9 mouse cellular contexts compared by ENCODE assay signal in the genomic region with DNA sequence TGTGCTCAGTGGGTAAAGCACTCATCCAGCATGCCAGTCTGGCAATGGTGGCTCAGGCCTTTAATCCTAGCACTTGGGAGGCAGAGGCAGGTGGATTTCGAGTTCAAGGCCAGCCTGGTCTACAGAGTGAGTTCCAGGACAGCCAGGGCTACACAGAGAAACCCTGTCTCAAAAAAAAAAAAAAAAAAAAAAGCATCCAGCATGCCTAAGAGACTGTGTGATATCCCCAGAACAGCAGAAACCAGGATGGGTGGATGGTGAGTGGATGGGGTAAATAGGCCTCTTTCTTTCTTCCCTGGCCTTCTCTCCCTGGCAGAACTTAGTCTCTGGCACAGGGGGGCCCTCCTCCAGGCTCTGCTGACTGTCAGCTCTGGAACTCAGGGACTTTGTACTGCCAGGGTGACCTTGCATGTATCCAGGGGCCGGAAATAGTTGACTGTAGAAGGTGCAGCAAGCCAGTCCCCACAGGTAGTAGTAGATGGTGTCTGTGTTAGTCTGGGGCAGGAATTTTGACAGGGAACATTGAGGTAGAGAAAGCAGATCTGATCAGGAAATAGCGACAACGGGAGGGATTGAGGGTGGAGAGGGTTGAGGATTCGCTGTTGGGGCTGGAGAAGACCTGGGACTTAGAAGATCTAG. TPM values are rescaled to one million over a fixed set of nuclear protein-coding genes. Genes with fewer than 3 reads are reported as not detected.
A peak's percentile ranks its signal among the peaks of the same experiment; 100 is the strongest.
DNase-seq lines count a peak whose midpoint lies in the region; ATAC-seq and TF ChIP-seq lines count a peak whose summit lies in the region.
"Had no signal": no experiment of that assay in that cellular context is flagged by ENCODE, and none has a peak within 500 bp of the region (broad histone marks: within the 10 kb centered on the region; RNA-seq: fewer than 3 reads in every experiment).

No protein-coding gene starts in this region.

- no peaks in the 10 kb centered on the region for H3K9me3 ChIP-seq in heart, embryonic 11.5 days (replicated peaks; ENCODE audit: control insufficient read depth, low read length)
- no peaks in the 10 kb centered on the region for H3K9me3 ChIP-seq in kidney, postnatal 0 days (replicated peaks; ENCODE audit: low read length)
- H3K9me3 ChIP-seq in midbrain, postnatal 0 days (ENCODE audit: low read length): no peaks in the 10 kb centered on the region

- H3K4me3 ChIP-seq in heart, embryonic 11.5 days (ENCODE audit: low read depth, low read length): peak overlapping the region; percentile 65
- H3K4me3 ChIP-seq in kidney, postnatal 0 days (replicated peaks; ENCODE audit: low read depth, low read length): peak overlapping the region; percentile 50
- peak overlapping the region; percentile 31 for H3K4me3 ChIP-seq in midbrain, postnatal 0 days (ENCODE audit: low read depth, low read length)

- H3K27ac ChIP-seq in heart, embryonic 11.5 days (ENCODE audit: low read depth, low read length): peak overlapping the region; percentile 89
- peak overlapping the region; percentile 83 for H3K27ac ChIP-seq in kidney, postnatal 0 days
- H3K27ac ChIP-seq in midbrain, postnatal 0 days (ENCODE audit: low read depth, low read length): no peak overlapping the region

- peak; percentile 58 for DNase-seq in gastrocnemius, adult 18-20 months (ENCODE audit: low spot score)
- DNase-seq in gastrocnemius, postnatal 36 days: no peak
- peak; percentile 55 for DNase-seq in adipocyte (ENCODE audit: low spot score)
- DNase-seq in kidney, postnatal 0 days (ENCODE audit: low spot score): peak; percentile 39
- no peak for DNase-seq in midbrain, postnatal 0 days (ENCODE audit: low spot score)
- no peak for DNase-seq in layer of hippocampus, adult 9-10 months (ENCODE audit: low spot score)
- DNase-seq in left cerebral cortex, postnatal 4 days: no peak

- peaks cover 19% of the 10 kb centered on the region for H3K4me1 ChIP-seq in heart, embryonic 11.5 days (ENCODE audit: control insufficient read depth, insufficient read depth, low read length)
- H3K4me1 ChIP-seq in kidney, postnatal 0 days (replicated peaks; ENCODE audit: insufficient read depth, low read length): peaks cover 5% of the 10 kb centered on the region; the same call in 1 of the 2 replicates
- H3K4me1 ChIP-seq in midbrain, postnatal 0 days (ENCODE audit: insufficient read depth, low read length): no peaks in the 10 kb centered on the region

- no peak for TF ChIP-seq CTCF in kidney, postnatal 0 days (IDR thresholded peaks at IDR 0.05; ENCODE audit: low read depth)
- no peak for TF ChIP-seq CTCF in midbrain, postnatal 0 days (IDR thresholded peaks at IDR 0.05)

- intact Hi-C loops in gastrocnemius, postnatal 36 days (cut with DNase I): loop anchor here (2.0 kb wide), 1 partner anchor 15 kb away; no protein-coding TSS in a partner anchor
- intact Hi-C loops in left cerebral cortex, postnatal 4 days (cut with DNase I): no loop called here

- 0 out of 2 replicates have a peak, but pooled peaks have one; percentile 16 for ATAC-seq in heart, embryonic 11.5 days (replicated peaks; ENCODE audit: insufficient number of reproducible peaks, low FRiP score, low TSS enrichment)
- peak; percentile 33; the same call in 1 of the 2 replicates for ATAC-seq in kidney, postnatal 0 days (replicated peaks; ENCODE audit: low FRiP score, low read depth)
- no peak for ATAC-seq in midbrain, postnatal 0 days (ENCODE audit: low FRiP score)

- H3K4me2 ChIP-seq in heart, embryonic 11.5 days: peak overlapping the region; percentile 83
- peak overlapping the region; percentile 67 for H3K4me2 ChIP-seq in kidney, postnatal 0 days (ENCODE audit: low read length)
- peak overlapping the region; percentile 58 for H3K4me2 ChIP-seq in midbrain, postnatal 0 days (ENCODE audit: low read depth, low read length, poor library complexity, severe bottlenecking)

- no peaks in the 10 kb centered on the region for H3K27me3 ChIP-seq in heart, embryonic 11.5 days (ENCODE audit: control insufficient read depth, insufficient read depth, low read length)
- no peaks in the 10 kb centered on the region for H3K27me3 ChIP-seq in kidney, postnatal 0 days (ENCODE audit: insufficient read depth, low read length)
- H3K27me3 ChIP-seq in midbrain, postnatal 0 days (ENCODE audit: insufficient read depth, low read length): no peaks in the 10 kb centered on the region
- H3K27me3 ChIP-seq: Patski had no signal

- peak overlapping the region; percentile 89 for H3K9ac ChIP-seq in heart, embryonic 11.5 days (ENCODE audit: low read depth, low read length)
- peak overlapping the region; percentile 52 for H3K9ac ChIP-seq in kidney, postnatal 0 days (ENCODE audit: low read depth, low read length)
- peak overlapping the region; percentile 40 for H3K9ac ChIP-seq in midbrain, postnatal 0 days (replicated peaks; ENCODE audit: low read length, poor library complexity, severe bottlenecking)

- 18% methylated on average over 5 of the region's 5 CpGs for WGBS in heart, embryonic 11.5 days (ENCODE audit: insufficient replicate concordance)
- 17% methylated on average over 5 of the region's 5 CpGs for WGBS in kidney, postnatal 0 days
- 28% methylated on average over 5 of the region's 5 CpGs for WGBS in midbrain, postnatal 0 days

- peaks cover 23% of the 10 kb centered on the region for H3K36me3 ChIP-seq in heart, embryonic 11.5 days (ENCODE audit: control insufficient read depth, insufficient read depth, low read length)
- H3K36me3 ChIP-seq in kidney, postnatal 0 days (ENCODE audit: insufficient read depth, low read length): peaks cover 20% of the 10 kb centered on the region
- no peaks in the 10 kb centered on the region for H3K36me3 ChIP-seq in midbrain, postnatal 0 days (ENCODE audit: insufficient read depth, low read length)

RNA-seq across cellular contexts. Expression of a gene that starts 0.6 kb away (rescaled TPM):
- total RNA-seq in gastrocnemius, adult 18-20 months (2021): 1 to 10 TPM; 2.0 to 2.5 TPM
- total RNA-seq in gastrocnemius, postnatal 36 days (2021): 1 to 10 TPM; 2.0 to 3.2 TPM
- polyA plus RNA-seq in heart, embryonic 11.5 days (2014; fragmentation: Nextera tagmentation; extraction: Ambion mirVana): 10.4 and 11.4 TPM in 2 replicates
- polyA plus RNA-seq in kidney, postnatal 0 days (2015; fragmentation: Nextera tagmentation; extraction: Ambion mirVana): 6.9 and 7.7 TPM in 2 replicates
- total RNA-seq in midbrain, postnatal 0 days (2014; rRNA removed): 3.1 and 3.7 TPM in 2 replicates
- 0.91 and 1.1 TPM in 2 replicates for polyA plus RNA-seq in midbrain, postnatal 0 days (2015; fragmentation: Nextera tagmentation; extraction: Ambion mirVana)
- 1 to 10 TPM; 3.4 to 3.7 TPM for total RNA-seq in left cerebral cortex, postnatal 4 days (2021)

RNA-seq across cellular contexts. Expression of a gene that starts 16.7 kb away (rescaled TPM):
- total RNA-seq in gastrocnemius, adult 18-20 months (2021): 10 to 100 TPM; 32.4 to 50.3 TPM
- 10 to 100 TPM; 44.4 to 45.7 TPM for total RNA-seq in gastrocnemius, postnatal 36 days (2021)
- polyA plus RNA-seq in heart, embryonic 11.5 days (2014; fragmentation: Nextera tagmentation; extraction: Ambion mirVana): 58.8 and 77.3 TPM in 2 replicates
- 69.6 and 75.2 TPM in 2 replicates for polyA plus RNA-seq in kidney, postnatal 0 days (2015; fragmentation: Nextera tagmentation; extraction: Ambion mirVana)
- total RNA-seq in midbrain, postnatal 0 days (2014; rRNA removed): 8.1 and 12.4 TPM in 2 replicates
- 9.6 and 12.1 TPM in 2 replicates for polyA plus RNA-seq in midbrain, postnatal 0 days (2015; fragmentation: Nextera tagmentation; extraction: Ambion mirVana)
- total RNA-seq in left cerebral cortex, postnatal 4 days (2021): 1 to 10 TPM; 4.5 to 6.1 TPM

RNA-seq across cellular contexts. Expression of a gene that starts 19.4 kb away (rescaled TPM):
- 100 to 1,000 TPM; 157 to 172 TPM for total RNA-seq in gastrocnemius, adult 18-20 months (2021)
- total RNA-seq in gastrocnemius, postnatal 36 days (2021): 100 to 1,000 TPM; 152 TPM
- polyA plus RNA-seq in heart, embryonic 11.5 days (2014; fragmentation: Nextera tagmentation; extraction: Ambion mirVana): 17.9 and 19.3 TPM in 2 replicates
- 11.7 TPM in 2 replicates for polyA plus RNA-seq in kidney, postnatal 0 days (2015; fragmentation: Nextera tagmentation; extraction: Ambion mirVana)
- 43.2 and 45.3 TPM in 2 replicates for total RNA-seq in midbrain, postnatal 0 days (2014; rRNA removed)
- 13.8 and 14.2 TPM in 2 replicates for polyA plus RNA-seq in midbrain, postnatal 0 days (2015; fragmentation: Nextera tagmentation; extraction: Ambion mirVana)
- total RNA-seq in left cerebral cortex, postnatal 4 days (2021): 10 to 100 TPM; 41.4 to 45.7 TPM

RNA-seq across cellular contexts. Expression of a gene that starts 24.1 kb away (rescaled TPM):
- not detected for total RNA-seq in gastrocnemius, adult 18-20 months (2021)
- total RNA-seq in gastrocnemius, postnatal 36 days (2021): not detected
- not detected in 2 replicates for polyA plus RNA-seq in heart, embryonic 11.5 days (2014; fragmentation: Nextera tagmentation; extraction: Ambion mirVana)
- polyA plus RNA-seq in kidney, postnatal 0 days (2015; fragmentation: Nextera tagmentation; extraction: Ambion mirVana): not detected in 2 replicates
- not detected in 2 replicates for total RNA-seq in midbrain, postnatal 0 days (2014; rRNA removed)
- polyA plus RNA-seq in midbrain, postnatal 0 days (2015; fragmentation: Nextera tagmentation; extraction: Ambion mirVana): not detected in 2 replicates
- not detected for total RNA-seq in left cerebral cortex, postnatal 4 days (2021)
- polyA plus RNA-seq: Patski had no signal

RNA-seq across cellular contexts. Expression of a gene that starts 27.2 kb away (rescaled TPM):
- total RNA-seq in gastrocnemius, adult 18-20 months (2021): under 1 TPM; 0.19 to 0.23 TPM
- 1 to 10 TPM; 1.4 to 3.0 TPM for total RNA-seq in gastrocnemius, postnatal 36 days (2021)
- 53.0 and 62.4 TPM in 2 replicates for polyA plus RNA-seq in heart, embryonic 11.5 days (2014; fragmentation: Nextera tagmentation; extraction: Ambion mirVana)
- polyA plus RNA-seq in kidney, postnatal 0 days (2015; fragmentation: Nextera tagmentation; extraction: Ambion mirVana): 54.3 and 67.3 TPM in 2 replicates
- 5.9 and 10.0 TPM in 2 replicates for total RNA-seq in midbrain, postnatal 0 days (2014; rRNA removed)
- 4.7 and 4.9 TPM in 2 replicates for polyA plus RNA-seq in midbrain, postnatal 0 days (2015; fragmentation: Nextera tagmentation; extraction: Ambion mirVana)
- 10 to 100 TPM; 12.3 to 16.2 TPM for total RNA-seq in left cerebral cortex, postnatal 4 days (2021)

Comparison
In these comparisons a context has a peak if more than half of its experiments do, and no peak if none do; other contexts are left out.
1. DNase-seq: peak in gastrocnemius, adult 18-20 months (single experiment), adipocyte (single experiment) and kidney, postnatal 0 days (single experiment); none in gastrocnemius, postnatal 36 days (0 of 2), midbrain, postnatal 0 days (single experiment), layer of hippocampus, adult 9-10 months (single experiment) and left cerebral cortex, postnatal 4 days (single experiment).
2. Peak in every context shown above with its lines, with median percentiles within 50 percentile points of each other: H3K4me2 ChIP-seq, H3K4me3 ChIP-seq and H3K9ac ChIP-seq.